Mouse (Mus musculus) common myeloid progenitor, adult 5-6 weeks (primary cell): ENCODE measurements around the gene Lyve1. TPM values are rescaled to one million over a fixed set of nuclear protein-coding genes. Genes with fewer than 3 reads are reported as not detected.
"Not testable (repeated sequence)": the region's sequence is repeated elsewhere in the genome, so short reads cannot be mapped to it uniquely, and the experiment has no call there.

Source experiments
- ATAC-seq: replicated peaks from 2 replicates; pipeline ENCODE4 v1.8.0; 2016; ENCODE audit warnings: low read depth, mild to moderate bottlenecking, moderate TSS enrichment, inconsistent platforms; ENCODE audit not compliant: poor library complexity, severe bottlenecking
- total RNA-seq: library from RNA; stranded (forward); fragments of 200-1000, 187-1606 nt; gene quantifications from 2 replicates; pipeline ENCODE4 v1.2.3, GENCODE M21; 2017

Lyve1 gene
- total RNA-seq = not detected in 2 replicates

- ATAC-seq = no peak
Observed at GRCm38 (mm10) chr7:110862751-110863289, at the start of gene Lyve1. Lyve1 (minus strand) TSS chr7:110863239.

DNA sequence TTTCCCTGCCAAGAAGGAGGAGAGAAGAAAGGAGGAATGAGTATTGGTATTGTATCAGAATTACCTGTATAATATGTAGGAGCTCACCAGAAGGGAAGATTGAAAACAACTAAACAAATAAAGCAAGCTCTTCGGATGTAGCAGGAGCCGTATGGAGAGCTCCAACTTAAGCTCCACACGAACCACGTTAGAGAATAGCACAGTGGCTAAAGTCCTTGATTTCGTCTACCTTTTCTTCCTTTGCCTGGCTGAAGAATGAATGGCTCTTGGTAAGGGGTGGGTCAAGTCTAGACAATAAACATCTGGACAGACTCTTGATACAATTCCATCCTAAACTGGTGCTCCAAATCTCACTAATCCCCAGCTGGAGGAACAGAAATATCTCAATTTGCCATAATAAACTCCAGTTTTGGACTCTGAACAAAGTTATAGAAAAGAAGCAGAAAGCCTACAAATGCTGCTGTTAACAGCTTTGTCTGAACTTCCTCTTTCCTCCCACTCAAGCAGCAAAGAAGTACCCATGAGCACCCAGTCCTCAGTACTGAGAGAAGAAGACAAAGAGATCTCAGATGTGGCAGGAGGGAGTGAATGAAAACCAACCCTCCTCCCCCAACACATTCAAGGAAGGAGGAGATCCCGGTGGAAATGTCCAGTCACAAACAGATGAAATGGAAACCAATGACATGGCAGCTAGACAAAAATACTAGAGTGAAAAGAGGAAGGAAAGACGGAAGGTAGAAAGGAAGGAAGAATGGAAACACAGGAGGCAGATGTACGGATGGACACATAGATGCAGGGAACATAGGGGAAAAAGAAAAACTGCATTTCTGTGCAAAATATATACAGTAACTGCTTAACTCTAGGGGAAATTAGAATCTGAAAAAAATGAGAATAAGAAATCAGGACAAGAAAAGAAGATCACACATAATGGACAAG lies 45.4 kb upstream of the Lyve1 start:
- ATAC-seq = peak; percentile 61

DNA sequence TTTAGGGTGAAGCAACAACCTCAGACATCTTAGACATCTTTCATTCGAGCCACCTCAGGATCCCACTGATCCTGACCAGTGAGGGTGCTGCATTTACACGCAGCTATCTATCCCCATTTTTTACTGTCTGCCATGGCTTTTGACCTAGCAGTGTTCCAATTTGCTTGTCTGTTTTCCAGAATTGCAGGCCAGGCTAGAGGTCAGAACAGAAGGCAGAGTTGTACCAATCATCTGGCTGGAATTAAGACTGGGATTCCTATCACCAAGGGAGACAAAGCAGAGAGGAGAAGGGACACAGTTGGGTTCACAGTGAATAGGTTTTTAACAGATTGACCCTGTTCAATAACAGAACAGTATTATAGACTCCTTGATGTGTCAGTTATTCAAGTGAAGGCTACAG lies 43.5 kb upstream of the Lyve1 start:
- ATAC-seq = no peak

DNA sequence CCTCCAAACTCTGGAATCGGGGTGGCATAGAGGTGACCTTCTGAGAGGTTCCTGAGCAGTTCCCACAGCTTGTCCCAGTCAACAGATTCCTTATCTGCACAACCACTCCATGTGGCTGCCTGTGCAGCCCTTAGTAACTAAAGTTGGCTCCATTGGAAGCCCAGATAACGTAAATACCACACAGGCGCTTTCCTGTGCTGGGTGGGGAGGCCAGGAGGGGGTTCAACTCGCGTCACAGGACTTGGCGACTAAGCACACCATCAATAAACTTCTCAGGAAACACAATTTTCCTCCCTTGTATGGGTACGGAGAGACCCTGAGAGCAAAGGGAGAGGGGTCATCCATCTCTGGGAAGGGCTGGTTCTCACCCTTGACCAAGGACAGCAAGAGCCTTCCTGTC lies 40.2 kb upstream of the Lyve1 start:
- peak; percentile 82 for ATAC-seq

GRCm38 (mm10) chr7:110897202-110897601 lies 34.2 kb upstream of the Lyve1 start:
- ATAC-seq = no peak

DNA sequence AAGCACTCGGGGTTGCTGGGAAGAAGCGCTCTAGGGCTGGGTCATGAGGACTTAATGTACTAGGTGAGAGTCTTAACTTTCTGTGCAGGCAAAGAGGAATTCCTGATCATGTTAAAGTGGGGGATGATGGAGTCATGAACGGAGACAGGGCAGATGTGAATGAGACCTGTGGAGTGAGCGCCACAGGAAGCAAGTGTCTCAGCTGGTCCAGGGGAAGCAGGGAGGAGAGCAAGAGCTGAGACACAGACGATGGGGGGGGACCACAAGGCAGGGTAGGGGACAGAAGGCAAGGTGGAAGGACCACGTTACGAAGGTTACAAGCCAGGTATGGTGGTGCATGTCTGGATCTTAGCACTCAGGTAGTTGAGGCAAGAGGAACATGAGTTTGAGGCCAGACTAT lies 33.4 kb upstream of the Lyve1 start:
- no peak for ATAC-seq

GRCm38 (mm10) chr7:110895772-110896171 lies 32.7 kb upstream of the Lyve1 start:
- not testable (repeated sequence) for ATAC-seq

DNA sequence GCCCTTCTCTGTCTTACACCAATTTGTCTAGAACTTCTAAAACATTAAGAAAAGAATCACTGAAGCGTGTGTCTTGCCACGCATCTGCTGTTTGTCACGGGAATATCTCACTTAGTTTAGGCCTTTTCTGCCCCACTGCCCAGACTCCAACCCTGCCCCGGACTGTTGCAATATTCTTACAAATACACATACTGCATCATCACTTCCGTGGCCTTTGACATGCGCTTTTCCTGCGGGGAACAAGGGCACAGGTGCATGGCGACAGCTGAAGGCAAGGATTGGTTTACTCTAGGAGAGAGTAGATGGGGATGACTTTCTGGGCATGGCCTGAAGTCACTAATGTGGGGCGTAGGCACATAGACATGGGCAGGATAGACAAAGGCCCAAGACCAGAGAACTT lies 31.6 kb upstream of the Lyve1 start:
- no peak for ATAC-seq

GRCm38 (mm10) chr7:110893943-110894610 lies 31.0 kb upstream of the Lyve1 start:
- no peak for ATAC-seq

DNA sequence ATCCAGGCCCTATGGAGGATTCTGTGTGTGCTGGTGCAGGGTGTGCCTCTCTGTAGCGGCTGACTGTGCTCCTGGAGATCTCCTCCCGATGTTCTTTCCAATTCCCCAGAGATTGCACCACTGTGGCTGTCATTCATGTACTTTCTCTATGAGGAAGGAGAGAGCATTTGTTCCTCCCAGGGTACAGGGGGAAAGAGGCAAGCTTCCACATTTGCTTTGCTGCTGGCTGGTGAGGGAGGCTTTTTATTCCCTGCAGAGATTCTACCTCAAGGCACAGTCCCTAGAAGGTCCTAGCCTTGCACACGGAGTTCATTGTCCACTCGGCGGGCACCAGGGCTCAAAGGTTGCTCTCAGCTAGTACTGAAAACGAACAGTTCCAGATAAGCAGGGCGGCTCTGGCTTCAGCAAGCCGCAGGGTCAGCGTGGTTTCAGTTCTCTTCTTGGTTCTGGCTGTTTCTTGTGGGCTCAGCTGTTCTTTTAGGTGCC lies 28.5 kb upstream of the Lyve1 start:
- ATAC-seq = peak; percentile 62

DNA sequence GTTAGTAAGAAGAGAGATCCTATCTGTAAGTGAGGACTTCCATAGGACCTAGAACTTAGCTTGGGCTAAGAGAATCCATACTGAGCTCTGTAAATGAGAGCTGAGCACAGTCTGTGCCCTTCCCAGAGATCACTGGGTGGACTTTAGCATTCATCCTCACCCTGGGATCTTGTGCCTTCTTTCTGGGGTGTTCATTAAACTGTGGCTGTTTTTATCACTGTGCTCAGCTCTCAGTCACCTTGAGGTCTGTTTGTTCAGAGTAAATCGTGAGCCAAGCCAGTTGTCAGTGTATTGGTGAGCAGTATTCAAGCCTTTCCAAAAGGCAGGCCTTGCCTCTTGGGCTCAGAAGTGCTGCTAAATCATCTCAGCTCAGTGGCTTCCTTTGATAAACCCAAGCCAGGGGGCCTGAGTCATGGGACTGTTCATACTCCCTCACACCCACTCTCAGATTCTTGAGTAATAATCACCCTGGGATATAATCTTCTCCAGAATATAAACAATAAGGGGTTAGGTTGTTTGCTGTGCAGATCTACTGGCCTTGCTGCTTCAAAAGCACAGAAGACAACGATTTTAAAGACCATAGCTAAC lies 18.8 kb upstream of the Lyve1 start:
- no peak for ATAC-seq

- ATAC-seq = peak; percentile 46
Observed at GRCm38 (mm10) chr7:110878028-110878427, 15.0 kb upstream of the Lyve1 start.

- ATAC-seq = peak; percentile 51
Observed at GRCm38 (mm10) chr7:110876965-110877364, 13.9 kb upstream of the Lyve1 start.

DNA sequence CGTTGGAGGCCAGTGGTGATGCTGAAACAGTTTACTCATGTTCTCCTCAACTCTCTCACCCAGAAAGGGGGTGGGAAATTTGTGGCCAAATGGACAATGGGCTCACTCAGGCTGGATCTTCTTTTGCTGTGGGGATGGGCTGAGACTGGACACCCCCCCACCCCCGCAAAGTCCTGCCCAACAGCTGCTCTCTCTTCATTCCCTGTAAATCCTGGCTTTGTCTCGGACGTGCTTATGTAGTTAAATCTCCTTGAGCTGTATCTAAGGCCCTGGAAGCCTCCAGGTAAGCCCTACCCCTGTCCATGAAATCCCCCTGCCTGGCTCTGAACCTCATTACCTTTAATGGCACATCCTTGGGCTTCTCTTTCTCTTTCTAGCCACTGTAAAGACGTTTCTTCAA lies 5.8 kb upstream of the Lyve1 start:
- ATAC-seq = no peak

GRCm38 (mm10) chr7:110867116-110867515 lies 4.1 kb upstream of the Lyve1 start:
- ATAC-seq = no peak

GRCm38 (mm10) chr7:110866021-110866420 lies 3.0 kb upstream of the Lyve1 start:
- ATAC-seq = no peak

DNA sequence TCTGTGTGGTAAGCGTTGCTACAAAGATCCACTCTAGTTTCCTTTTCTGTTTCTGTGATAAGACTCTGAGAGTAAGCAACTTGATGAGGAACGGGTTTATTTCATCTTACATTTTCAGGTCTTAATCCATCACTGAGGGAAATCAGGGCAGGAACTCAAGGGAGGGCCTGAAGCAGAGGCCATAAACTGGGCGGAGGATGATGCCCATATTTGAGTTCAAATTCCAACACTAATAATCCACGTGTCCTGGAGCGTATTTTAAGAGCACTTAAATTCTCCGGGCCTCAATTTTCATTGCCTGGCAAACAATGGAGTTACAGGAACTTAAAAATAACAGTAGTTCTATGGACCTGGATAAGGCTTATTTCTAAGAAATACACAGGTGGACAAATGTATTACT lies 2.5 kb upstream of the Lyve1 start:
- ATAC-seq = no peak

DNA sequence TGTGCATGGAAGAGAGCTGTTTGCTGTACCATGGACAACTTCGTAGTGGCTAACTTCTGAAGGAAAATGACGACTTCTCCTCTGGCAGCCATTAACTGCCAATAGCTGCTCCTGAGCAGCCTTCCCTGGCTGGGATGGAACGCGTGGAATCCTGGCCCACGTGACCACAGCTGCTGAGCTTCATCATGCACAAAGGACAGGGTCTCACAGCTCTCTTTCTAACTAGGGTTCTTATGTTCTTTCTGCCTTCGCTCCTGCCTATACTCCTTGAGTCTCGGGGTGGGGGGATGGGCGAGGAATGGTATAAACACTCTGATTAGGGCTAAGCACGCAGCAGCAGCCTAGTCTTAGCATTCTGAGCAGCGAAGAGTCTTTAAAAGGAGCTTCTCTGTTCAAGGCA lies 2.0 kb upstream of the Lyve1 start:
- no peak for ATAC-seq

- peak; percentile 59 for ATAC-seq
Observed at GRCm38 (mm10) chr7:110860129-110860528, 2.9 kb downstream of the Lyve1 start.

- ATAC-seq = peak; percentile 51
Observed at GRCm38 (mm10) chr7:110855604-110856003, 7.4 kb downstream of the Lyve1 start.
